Mouse (Mus musculus) cortical plate, adult 2 months (tissue): ENCODE results near the gene Rgp1. TPM values are rescaled to one million over a fixed set of nuclear protein-coding genes. Genes with fewer than 3 reads are reported as not detected.
A peak's percentile ranks its signal among the peaks of the same experiment; 100 is the strongest.

Experiments used
- H3K27ac ChIP-seq: fragments of 200-500 bp; 2 replicates; pipeline ENCODE4 v1.5.1; 2012; ENCODE audit warnings: low read length, control low read depth, inconsistent platforms; ENCODE audit not compliant: insufficient read depth
- H3K4me1 ChIP-seq: fragments of 200-500 bp; 2 replicates; pipeline ENCODE4 v1.6.1; 2011; ENCODE audit warnings: low read length; ENCODE audit not compliant: control insufficient read depth, insufficient read depth
- H3K4me3 ChIP-seq: fragments of 200-500 bp; 2 replicates; pipeline ENCODE4 v1.5.1; 2011; ENCODE audit warnings: mild to moderate bottlenecking, low read length, control low read depth; ENCODE audit not compliant: insufficient read depth
- CTCF ChIP-seq: fragments of 200-500 bp; IDR thresholded peaks from 2 replicates; pipeline ENCODE4 v1.5.1; 2011; ENCODE audit warnings: mild to moderate bottlenecking, control low read depth, low read length; ENCODE audit not compliant: insufficient read depth; ENCODE audit errors: extremely low read depth
- POLR2A ChIP-seq: fragments of 200-500 bp; IDR thresholded peaks from 2 replicates; pipeline ENCODE4 v1.6.1; 2011; ENCODE audit warnings: mild to moderate bottlenecking, low read length, control low read depth; ENCODE audit not compliant: insufficient read depth; ENCODE audit errors: extremely low read depth
- polyA plus RNA-seq: library from polyadenylated mRNA; depleted of rRNA; stranded (reverse); fragments of >200 nt; gene quantifications from 2 replicates; pipeline ENCODE4 v1.2.3, GENCODE M21; 2012

The Rgp1 gene
- polyA plus RNA-seq, 1 experiment, result 38.8 TPM

GRCm38 (mm10) chr4:43575356-43575755 is 3.2 kb upstream of the Rgp1 start:
- TF ChIP-seq POLR2A, result no peak
- no peak for TF ChIP-seq CTCF
- H3K4me3 ChIP-seq, result peak overlapping the region; percentile 82; the same call in 1 of the 2 replicates
- H3K27ac ChIP-seq, result no peak overlapping the region

GRCm38 (mm10) chr4:43577237-43577881 is 1.2 kb upstream of the Rgp1 start:
- H3K4me1 ChIP-seq, result peaks cover 12% of the 10 kb centered on the region
- H3K4me3 ChIP-seq, result peak overlapping the region; percentile 82
- no peak for TF ChIP-seq POLR2A
- TF ChIP-seq CTCF, result no peak
- peak overlapping the region; percentile 80; the same call in 1 of the 2 replicates for H3K27ac ChIP-seq

More at GRCm38 (mm10) chr4:43575356-43575755, 3.2 kb upstream of the Rgp1 start:
- H3K4me1 ChIP-seq, result peaks cover 12% of the 10 kb centered on the region

DNA sequence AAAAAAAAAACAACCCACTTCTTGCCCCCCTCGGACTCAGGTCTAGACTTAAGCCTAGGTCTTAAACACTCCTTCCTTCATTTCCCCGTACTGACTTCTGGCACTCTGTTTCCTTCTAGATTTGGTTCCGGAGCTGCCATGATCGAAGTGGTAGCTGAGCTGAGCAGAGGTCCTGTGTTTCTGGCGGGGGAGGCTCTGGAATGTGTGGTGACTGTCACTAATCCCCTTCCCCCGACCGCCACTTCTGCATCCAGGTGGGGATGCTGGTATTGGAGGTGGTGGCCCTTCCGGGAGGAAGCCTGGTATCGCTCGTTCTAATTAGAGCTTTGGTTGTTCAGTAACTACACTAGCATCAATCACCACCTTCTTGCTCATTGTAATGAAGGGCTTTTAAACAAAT is 741 bp downstream of the Rgp1 start:
- H3K4me1 ChIP-seq, result peaks cover 12% of the 10 kb centered on the region
- H3K4me3 ChIP-seq, result peak overlapping the region; percentile 82
- TF ChIP-seq CTCF, result no peak
- no peak for TF ChIP-seq POLR2A
- no peak overlapping the region for H3K27ac ChIP-seq

GRCm38 (mm10) chr4:43579731-43580130 is 1.2 kb downstream of the Rgp1 start:
- H3K4me1 ChIP-seq, result peaks cover 12% of the 10 kb centered on the region
- H3K27ac ChIP-seq, result no peak overlapping the region
- no peak for TF ChIP-seq POLR2A
- peak overlapping the region; percentile 82; the same call in 1 of the 2 replicates for H3K4me3 ChIP-seq

DNA sequence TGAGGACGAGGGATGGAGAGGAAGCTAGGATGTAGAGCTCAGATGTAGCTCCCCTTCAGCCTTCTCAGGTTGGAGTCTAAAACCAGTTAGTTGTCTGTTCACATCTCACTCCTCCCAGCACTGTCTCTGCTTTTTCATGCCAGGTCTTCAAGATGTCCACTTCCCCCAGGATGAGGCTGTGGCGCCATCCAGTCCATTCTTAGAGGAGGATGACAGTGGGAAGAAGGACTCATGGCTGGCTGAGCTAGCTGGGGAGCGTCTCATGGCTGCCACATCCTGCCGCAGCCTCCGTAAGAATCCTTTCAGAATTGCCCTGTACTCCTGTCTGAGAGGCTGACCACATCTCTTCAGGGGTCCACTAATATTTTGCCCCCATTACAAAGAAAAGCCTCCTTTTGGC is 2.2 kb downstream of the Rgp1 start:
- no peak overlapping the region for H3K27ac ChIP-seq
- no peak for TF ChIP-seq CTCF
- H3K4me1 ChIP-seq, result peaks cover 12% of the 10 kb centered on the region
- H3K4me3 ChIP-seq, result no peak overlapping the region

DNA sequence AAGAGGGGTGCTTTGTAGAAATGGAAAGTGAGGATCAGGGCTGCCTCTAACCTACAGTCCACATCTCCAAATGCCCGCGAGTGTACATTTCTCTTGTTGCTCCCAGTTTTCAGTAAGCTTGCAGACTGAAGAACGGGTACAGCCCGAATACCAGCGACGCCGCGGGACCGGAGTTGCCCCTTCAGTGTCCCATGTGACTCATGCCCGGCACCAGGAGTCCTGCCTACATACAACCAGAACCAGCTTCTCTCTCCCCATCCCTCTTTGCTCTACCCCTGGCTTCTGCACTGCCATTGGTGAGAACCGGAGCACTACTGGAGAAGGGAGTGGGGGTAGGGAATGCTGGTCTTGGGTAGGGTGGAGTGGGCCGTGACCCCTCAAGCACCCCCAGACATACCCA is 2.9 kb downstream of the Rgp1 start:
- no peak overlapping the region for H3K27ac ChIP-seq
- peaks cover 10% of the 10 kb centered on the region for H3K4me1 ChIP-seq
- no peak for TF ChIP-seq CTCF
- TF ChIP-seq POLR2A, result no peak
- no peak overlapping the region for H3K4me3 ChIP-seq

GRCm38 (mm10) chr4:43582241-43582640 is 3.7 kb downstream of the Rgp1 start:
- Histone ChIP-seq H3K27ac (no peak overlapping the region), H3K4me1 (peaks cover 2% of the 10 kb centered on the region), H3K4me3 (no peak overlapping the region)
- TF ChIP-seq CTCF, result no peak
- TF ChIP-seq POLR2A, result no peak

GRCm38 (mm10) chr4:43583421-43583820 is 4.9 kb downstream of the Rgp1 start:
- H3K27ac ChIP-seq, result no peak overlapping the region
- TF ChIP-seq POLR2A, result no peak
- no peak for TF ChIP-seq CTCF
- H3K4me3 ChIP-seq, result no peak overlapping the region
- H3K4me1 ChIP-seq, result peaks cover 2% of the 10 kb centered on the region

GRCm38 (mm10) chr4:43584444-43585416 is 6.2 kb downstream of the Rgp1 start, which contains the start of gene Msmp:
TSS of gene Msmp (minus strand) at chr4:43584494.
- TF ChIP-seq POLR2A (0 out of 2 replicates have a peak, but pooled peaks have one; percentile 4), CTCF (no peak)
- peaks cover 2% of the 10 kb centered on the region for H3K4me1 ChIP-seq
- H3K4me3 ChIP-seq, result no peak within 1 kb of the TSS
- no peak within 1 kb of the TSS for H3K27ac ChIP-seq

DNA sequence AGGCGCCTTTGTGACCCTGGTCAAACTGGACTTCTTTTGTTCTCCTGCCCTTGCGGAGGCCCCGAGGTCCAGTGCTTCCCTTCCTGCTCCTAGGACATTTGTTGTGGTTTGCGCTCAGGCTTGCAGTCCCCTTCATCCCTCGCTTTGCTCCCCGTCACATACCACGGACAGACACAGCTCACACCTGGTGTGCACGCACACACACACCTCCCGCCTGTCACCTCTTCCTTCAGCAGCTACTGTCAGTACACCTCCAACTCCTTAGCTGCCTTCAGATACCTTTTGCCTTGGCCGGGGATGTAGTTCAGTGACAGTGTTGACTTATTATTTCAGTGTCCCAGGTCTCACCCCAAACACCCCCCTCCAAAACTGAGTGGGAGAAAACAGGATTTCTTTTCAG is 7.2 kb downstream of the Rgp1 start:
- Histone ChIP-seq H3K4me1 (no peaks in the 10 kb centered on the region), H3K27ac (no peak overlapping the region), H3K4me3 (no peak overlapping the region)
- no peak for TF ChIP-seq CTCF
- TF ChIP-seq POLR2A, result no peak
